Mouse (Mus musculus) heart, embryonic 11.5 days (tissue): ENCODE data around the gene Gm9945. TPM values are rescaled to one million over a fixed set of nuclear protein-coding genes. Genes with fewer than 3 reads are reported as not detected.

Experiments used
- ATAC-seq: fragments of 200-750 bp; cut with Nextera tagmentation; replicated peaks from 2 replicates; pipeline ENCODE4 v1.8.0; 2017; ENCODE audit warnings: moderate library complexity; ENCODE audit not compliant: insufficient number of reproducible peaks, low FRiP score, low TSS enrichment
- H3K27ac ChIP-seq: fragments of 300-500 bp; sonication (generic); 2 replicates; pipeline ENCODE4 v1.5.1; 2014; ENCODE audit warnings: mild to moderate bottlenecking, low read depth, low read length
- H3K27me3 ChIP-seq: fragments of 300-500 bp; sonication (generic); 2 replicates; pipeline ENCODE4 v1.6.1; 2014; ENCODE audit warnings: mild to moderate bottlenecking, low read length, mixed read lengths; ENCODE audit not compliant: control insufficient read depth, insufficient read depth
- H3K36me3 ChIP-seq: fragments of 300-500 bp; sonication (generic); 2 replicates; pipeline ENCODE4 v1.6.1; 2014; ENCODE audit warnings: mild to moderate bottlenecking, low read length, moderate library complexity, mixed read lengths; ENCODE audit not compliant: control insufficient read depth, insufficient read depth
- H3K4me1 ChIP-seq: fragments of 300-500 bp; sonication (generic); 2 replicates; pipeline ENCODE4 v1.6.1; 2014; ENCODE audit warnings: low read length; ENCODE audit not compliant: control insufficient read depth, insufficient read depth
- H3K4me2 ChIP-seq: fragments of 300-500 bp; sonication (generic); 2 replicates; pipeline ENCODE4 v1.6.1; 2014; ENCODE audit warnings: mild to moderate bottlenecking, moderate library complexity
- H3K4me3 ChIP-seq: fragments of 300-500 bp; sonication (generic); 2 replicates; pipeline ENCODE4 v1.5.1; 2014; ENCODE audit warnings: low read depth, low read length
- H3K9ac ChIP-seq: fragments of 300-500 bp; sonication (generic); 2 replicates; pipeline ENCODE4 v1.6.1; 2014; ENCODE audit warnings: mild to moderate bottlenecking, low read depth, low read length, moderate library complexity
- H3K9me3 ChIP-seq: fragments of 300-500 bp; sonication (generic); replicated peaks from 2 replicates; pipeline ENCODE4 v1.6.1; 2016; ENCODE audit warnings: low read length; ENCODE audit not compliant: control insufficient read depth
- WGBS: fragments of 180-500 bp; shearing (Covaris S2); extraction: QIAGEN DNeasy Blood & Tissue Kit; methylation state at CpG from one replicate; pipeline ENCODE4 v1.1.7; 2014; ENCODE audit not compliant: insufficient replicate concordance; 5-methylcytosine and 5-hydroxymethylcytosine counted together
- polyA plus RNA-seq: library from polyadenylated mRNA; unstranded; fragments of >200 nt; fragmentation: Nextera tagmentation; extraction: Ambion mirVana; gene quantifications from 2 replicates; pipeline ENCODE4 v1.2.1, GENCODE M21; 2014

Gm9945 gene
- polyA plus RNA-seq, 1 experiment from 2014 or later: 0.29 TPM

DNA sequence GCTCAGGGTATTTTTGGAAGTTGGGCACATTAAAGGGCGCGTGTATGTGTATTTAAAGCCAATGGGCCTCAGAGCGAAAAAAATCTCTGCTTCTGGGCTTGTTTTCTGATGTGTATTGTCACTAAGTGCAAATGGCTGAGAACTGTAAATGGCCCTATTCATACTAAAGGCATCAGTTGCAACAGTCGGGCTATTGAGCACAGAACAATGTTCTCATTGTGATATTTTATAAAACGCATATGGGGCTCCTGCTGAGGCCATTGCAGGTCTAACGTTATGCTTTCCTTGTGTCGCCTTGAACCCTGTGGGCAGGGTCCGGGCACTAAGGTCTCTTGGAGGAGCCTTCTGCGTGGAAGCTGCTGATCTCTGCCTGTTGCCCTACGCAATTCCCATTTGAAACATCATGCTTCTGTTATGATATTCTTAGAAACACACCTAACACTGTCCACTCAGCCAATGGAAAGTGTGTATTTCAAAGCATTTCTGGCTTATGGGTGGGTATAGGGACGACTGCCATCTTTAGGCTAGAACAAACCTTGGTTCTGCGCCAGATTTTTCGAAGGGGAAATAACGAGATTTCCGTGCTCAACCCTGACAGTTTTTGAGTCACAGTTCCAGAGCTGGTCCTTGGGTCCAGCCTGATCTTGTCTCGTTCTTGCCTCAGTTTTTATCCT is 10.5 kb upstream of the Gm9945 start:
- Histone ChIP-seq H3K9ac (no peak overlapping the region), H3K4me1 (peaks cover 7% of the 10 kb centered on the region; the same call in 1 of the 2 replicates), H3K9me3 (no peaks in the 10 kb centered on the region), H3K4me3 (no peak overlapping the region), H3K27me3 (peaks cover 51% of the 10 kb centered on the region), H3K4me2 (peak overlapping the region; percentile 63), H3K36me3 (no peaks in the 10 kb centered on the region), H3K27ac (no peak overlapping the region)
- 38% methylated on average over 16 of the region's 16 CpGs for WGBS
- no peak for ATAC-seq

DNA sequence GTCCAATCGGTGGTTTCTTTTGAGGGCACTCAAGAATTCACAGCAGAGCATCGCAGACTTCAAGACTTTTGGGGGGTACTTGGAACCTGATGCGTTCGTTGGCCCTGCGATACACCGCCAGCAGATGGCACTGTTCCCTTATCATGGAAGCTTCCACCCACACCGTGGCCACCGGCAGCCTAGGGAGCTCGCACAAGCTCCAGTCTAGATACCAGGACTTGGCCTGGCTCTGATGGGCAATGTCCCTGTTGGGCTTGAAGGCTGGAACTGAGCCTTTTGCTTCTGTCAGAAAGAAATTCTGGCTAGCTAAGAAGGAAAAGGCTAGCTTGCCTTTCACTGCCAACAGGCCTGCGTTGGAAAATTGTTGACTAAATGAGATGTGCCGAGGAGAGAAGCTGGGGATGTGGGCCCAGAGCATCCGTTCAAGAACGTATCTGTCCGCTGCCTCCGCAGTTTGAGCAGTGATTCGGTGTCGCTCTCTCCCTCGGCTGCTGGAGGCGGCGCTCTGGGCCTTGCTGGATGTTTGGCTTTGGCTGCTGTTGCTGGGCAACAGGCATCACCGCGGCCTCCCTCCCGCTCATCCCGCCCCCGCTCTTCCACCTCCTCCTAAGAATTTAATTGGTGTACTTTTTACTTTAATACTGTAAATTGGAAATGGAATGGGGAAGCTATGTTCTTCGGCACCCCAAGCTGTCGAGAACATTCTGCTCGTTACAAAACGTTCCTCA is 9.8 kb upstream of the Gm9945 start, which contains the start of gene Gm9837:
TSS of gene Gm9837 (minus strand) at position 512 of the 728 bp plus-strand sequence.
- Histone ChIP-seq H3K27me3 (peaks cover 50% of the 10 kb centered on the region), H3K9me3 (no peaks in the 10 kb centered on the region), H3K27ac (no peak within 1 kb of the TSS), H3K36me3 (no peaks in the 10 kb centered on the region), H3K9ac (no peak within 1 kb of the TSS), H3K4me3 (0 out of 2 replicates have a peak within 1 kb of the TSS, but pooled peaks have one; percentile 10), H3K4me1 (peaks cover 7% of the 10 kb centered on the region; the same call in 1 of the 2 replicates), H3K4me2 (peak within 1 kb of the TSS; percentile 63)
- 3% methylated on average over 29 of the region's 29 CpGs for WGBS
- 0 out of 2 replicates have a peak, but pooled peaks have one; percentile 57 for ATAC-seq

DNA sequence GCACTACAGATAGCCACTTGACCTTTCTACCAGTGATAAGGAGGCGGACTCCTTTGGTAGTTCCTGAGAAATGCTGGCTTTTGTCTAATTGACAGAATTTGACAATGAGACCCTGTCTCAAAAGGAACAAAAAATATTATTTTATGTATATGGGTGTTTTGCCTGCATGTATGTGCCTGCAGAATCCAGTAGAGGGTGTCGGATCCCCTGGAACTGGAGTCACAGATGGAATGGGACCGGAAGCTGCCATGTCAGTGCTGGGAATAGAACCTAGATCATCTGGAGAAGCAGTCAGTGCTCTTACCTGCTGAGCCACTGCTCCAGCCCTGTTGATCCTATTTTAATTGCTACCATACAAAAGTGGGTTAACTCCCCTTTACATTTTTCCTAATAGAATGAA is 7.3 kb upstream of the Gm9945 start:
- ATAC-seq: no peak
- H3K4me1 ChIP-seq: 0 out of 2 replicates have a peak, but pooled peaks cover 7% of the 10 kb centered on the region
- H3K4me2 ChIP-seq: no peak overlapping the region
- no peaks in the 10 kb centered on the region for H3K9me3 ChIP-seq
- H3K4me3 ChIP-seq: no peak overlapping the region
- H3K27ac ChIP-seq: no peak overlapping the region
- H3K36me3 ChIP-seq: no peaks in the 10 kb centered on the region
- no peak overlapping the region for H3K9ac ChIP-seq
- peaks cover 45% of the 10 kb centered on the region for H3K27me3 ChIP-seq
- 71% methylated on average over 3 of the region's 3 CpGs for WGBS

DNA sequence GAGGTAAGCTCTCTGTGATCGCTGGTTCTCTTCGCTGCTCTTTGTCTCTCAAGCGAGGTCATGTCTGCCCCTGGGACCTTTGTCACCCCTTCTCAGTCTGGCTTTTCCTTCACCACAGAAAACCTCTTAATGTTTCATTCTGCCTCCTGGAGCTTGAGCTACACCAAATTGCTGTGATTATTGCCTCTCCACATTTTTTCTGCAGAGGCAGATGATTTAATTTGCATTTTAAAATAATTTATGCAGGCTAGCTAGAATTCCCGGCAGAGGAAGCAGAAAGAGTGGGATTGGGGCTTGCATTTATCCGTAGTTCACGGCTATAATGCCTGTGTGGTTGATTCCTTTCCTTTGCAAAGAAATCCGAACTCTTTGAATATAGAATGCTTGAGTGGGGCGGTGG is 4.3 kb upstream of the Gm9945 start:
- no peak for ATAC-seq
- peaks cover 15% of the 10 kb centered on the region for H3K4me1 ChIP-seq
- no peaks in the 10 kb centered on the region for H3K36me3 ChIP-seq
- no peak overlapping the region for H3K4me2 ChIP-seq
- peaks cover 68% of the 10 kb centered on the region for H3K27me3 ChIP-seq
- no peak overlapping the region for H3K9ac ChIP-seq
- WGBS: 35% methylated on average over 8 of the region's 8 CpGs
- H3K9me3 ChIP-seq: no peaks in the 10 kb centered on the region
- H3K4me3 ChIP-seq: no peak overlapping the region
- H3K27ac ChIP-seq: no peak overlapping the region

DNA sequence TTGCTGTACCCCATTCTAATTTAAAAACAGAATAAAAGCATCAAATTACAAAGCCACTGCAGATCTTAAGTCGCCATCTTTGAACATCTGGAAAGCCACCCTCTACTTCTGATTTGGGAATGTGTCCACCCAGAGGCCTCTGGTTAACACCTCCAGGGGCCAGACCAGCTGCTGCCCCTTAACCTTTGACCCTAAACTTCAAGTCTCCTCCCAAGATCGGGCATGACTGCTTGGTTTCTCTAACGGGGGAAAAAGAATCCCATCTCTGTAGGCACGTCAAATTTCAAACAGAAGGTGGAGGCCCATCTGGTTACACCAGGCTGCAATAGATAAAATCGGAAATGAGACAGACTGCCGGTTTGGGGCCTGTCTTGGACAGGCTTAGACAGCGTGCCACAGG is 2.1 kb upstream of the Gm9945 start:
- Histone ChIP-seq H3K4me3 (no peak overlapping the region), H3K4me1 (peaks cover 13% of the 10 kb centered on the region), H3K27me3 (peaks cover 66% of the 10 kb centered on the region), H3K9me3 (no peaks in the 10 kb centered on the region), H3K36me3 (no peaks in the 10 kb centered on the region), H3K9ac (no peak overlapping the region), H3K27ac (no peak overlapping the region), H3K4me2 (no peak overlapping the region)
- 38% methylated on average over 7 of the region's 7 CpGs for WGBS
- no peak for ATAC-seq

DNA sequence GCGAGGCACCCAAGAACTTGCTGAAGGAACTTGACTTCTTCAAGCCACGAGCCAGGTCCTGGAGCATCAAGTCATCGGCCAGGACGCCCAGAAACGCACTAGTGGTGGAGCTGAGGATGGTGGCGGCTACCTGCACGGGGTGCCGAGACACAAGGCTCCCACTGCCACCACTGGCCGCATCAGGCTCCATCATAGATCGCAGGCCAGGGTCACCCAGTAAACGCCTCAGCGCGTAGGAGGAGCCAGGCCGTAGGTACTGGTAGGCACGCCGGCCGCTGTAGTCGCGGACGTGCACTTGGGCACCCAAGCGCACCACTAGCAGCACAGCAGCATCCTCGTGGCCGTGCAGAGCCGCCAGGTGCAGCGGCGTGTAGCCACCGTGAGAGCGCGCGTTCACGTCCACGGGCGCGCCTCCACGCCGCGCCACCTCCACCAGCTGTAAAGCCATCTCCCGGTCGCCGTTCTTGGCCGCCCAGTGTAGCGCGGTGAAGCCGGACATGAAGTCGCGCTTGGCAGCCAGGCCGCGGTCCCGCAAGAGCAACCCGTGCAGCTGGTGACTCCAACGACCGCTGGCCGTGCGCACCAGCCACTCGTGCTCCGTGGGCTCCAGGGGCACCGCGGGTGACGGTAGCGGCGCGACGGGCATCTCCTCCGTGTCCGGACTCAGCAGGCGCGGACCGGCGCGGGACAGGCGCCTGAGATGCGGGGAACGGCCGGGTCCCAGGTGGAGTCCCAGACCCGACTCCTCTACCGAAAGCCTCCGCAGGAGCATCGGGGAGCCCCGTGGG is 1.4 kb upstream of the Gm9945 start:
- H3K9me3 ChIP-seq: no peaks in the 10 kb centered on the region
- H3K9ac ChIP-seq: peak overlapping the region; percentile 31
- WGBS: 5% methylated on average over 72 of the region's 79 CpGs
- no peak for ATAC-seq
- peaks cover 13% of the 10 kb centered on the region for H3K4me1 ChIP-seq
- no peaks in the 10 kb centered on the region for H3K36me3 ChIP-seq
- no peak overlapping the region for H3K27ac ChIP-seq
- H3K4me2 ChIP-seq: peak overlapping the region; percentile 93
- H3K4me3 ChIP-seq: peak overlapping the region; percentile 57
- peaks cover 62% of the 10 kb centered on the region for H3K27me3 ChIP-seq

DNA sequence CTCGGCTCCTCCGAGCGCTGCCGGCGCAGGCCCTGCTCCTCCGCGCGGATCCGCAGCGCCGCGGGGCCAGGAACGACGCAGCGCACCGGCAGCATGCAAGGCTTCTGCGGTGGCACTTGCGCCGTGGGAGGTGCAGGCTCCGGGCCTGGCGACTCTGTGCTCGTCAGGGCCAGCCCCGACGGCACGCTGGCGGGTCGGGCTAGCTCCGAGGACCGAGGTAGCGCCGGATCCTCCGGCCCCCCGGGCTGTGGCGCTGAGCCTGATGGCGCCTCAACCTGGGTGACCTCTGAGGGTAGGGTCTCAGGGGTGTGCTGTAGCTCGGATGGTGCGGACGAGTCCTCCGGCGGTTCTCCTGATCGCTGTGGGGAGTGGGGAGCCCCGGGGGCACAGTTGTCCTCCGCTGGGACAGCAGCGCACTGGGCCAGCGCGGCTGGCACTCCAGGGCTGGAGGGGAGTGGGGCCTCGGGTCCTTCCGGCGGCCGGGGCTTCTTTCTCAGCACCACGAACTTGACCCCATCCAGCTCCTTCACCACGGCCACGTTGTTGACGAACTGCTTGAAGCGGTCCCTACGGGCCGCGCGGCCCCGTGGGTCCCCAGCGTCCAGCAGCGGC is 689 bp upstream of the Gm9945 start:
- Histone ChIP-seq H3K4me2 (peak overlapping the region; percentile 93), H3K36me3 (no peaks in the 10 kb centered on the region), H3K4me3 (peak overlapping the region; percentile 57), H3K9me3 (no peaks in the 10 kb centered on the region), H3K9ac (peak overlapping the region; percentile 52), H3K27me3 (peaks cover 55% of the 10 kb centered on the region), H3K27ac (no peak overlapping the region), H3K4me1 (peaks cover 13% of the 10 kb centered on the region)
- ATAC-seq: no peak
- WGBS: under 1% methylated on average over 50 of the region's 62 CpGs

DNA sequence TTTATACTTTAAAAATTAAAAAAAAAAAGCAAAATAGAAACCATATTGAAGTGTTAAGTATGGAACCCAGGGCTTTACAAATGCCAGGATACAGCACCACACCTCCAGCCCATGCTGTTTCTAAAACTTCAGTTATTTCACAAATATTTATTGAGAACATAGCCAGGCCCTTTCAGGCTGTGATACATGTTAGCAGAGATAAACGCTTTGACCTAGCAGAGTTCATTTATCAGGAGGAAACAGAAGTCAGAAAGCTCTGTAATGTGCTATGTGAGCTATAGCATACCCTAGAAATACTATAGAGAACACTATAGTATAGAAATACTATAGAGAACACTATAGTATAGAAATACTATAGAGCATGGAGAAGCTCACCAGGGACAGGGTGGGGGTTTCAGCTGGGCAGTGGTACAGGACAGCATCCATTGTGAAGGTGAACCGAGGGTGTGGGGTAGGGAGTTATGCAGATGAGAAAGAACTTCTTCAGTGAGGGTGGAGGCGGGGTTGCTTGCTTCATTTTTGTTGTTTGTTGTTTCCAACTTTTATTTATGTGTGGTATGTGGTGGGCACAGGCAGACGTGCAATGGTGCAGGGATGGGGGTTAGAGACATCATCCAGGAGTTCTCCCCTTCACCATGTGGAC is 1.2 kb downstream of the Gm9945 start:
- peaks cover 41% of the 10 kb centered on the region for H3K27me3 ChIP-seq
- H3K27ac ChIP-seq: 0 out of 2 replicates have a peak overlapping the region, but pooled peaks have one; percentile 0
- H3K36me3 ChIP-seq: no peaks in the 10 kb centered on the region
- H3K4me3 ChIP-seq: no peak overlapping the region
- WGBS: 61% methylated on average over 4 of the region's 4 CpGs
- no peak overlapping the region for H3K9ac ChIP-seq
- ATAC-seq: no peak
- peaks cover 13% of the 10 kb centered on the region for H3K4me1 ChIP-seq
- no peaks in the 10 kb centered on the region for H3K9me3 ChIP-seq
- H3K4me2 ChIP-seq: no peak overlapping the region
